Mouse (Mus musculus) megakaryocyte, embryonic 14.5 days (primary cell): ENCODE results near the gene Srsf1.

ENCODE experiments used
- FLI1 ChIP-seq: IDR thresholded peaks from 2 replicates; pipeline ENCODE4 v1.6.1; 2012; ENCODE audit warnings: low read length, inconsistent platforms, mixed read lengths
- GATA1 ChIP-seq: IDR thresholded peaks from 3 replicates; pipeline ENCODE4 v1.6.1; 2012; ENCODE audit warnings: mixed read lengths, low read length, inconsistent platforms, borderline replicate concordance

DNA sequence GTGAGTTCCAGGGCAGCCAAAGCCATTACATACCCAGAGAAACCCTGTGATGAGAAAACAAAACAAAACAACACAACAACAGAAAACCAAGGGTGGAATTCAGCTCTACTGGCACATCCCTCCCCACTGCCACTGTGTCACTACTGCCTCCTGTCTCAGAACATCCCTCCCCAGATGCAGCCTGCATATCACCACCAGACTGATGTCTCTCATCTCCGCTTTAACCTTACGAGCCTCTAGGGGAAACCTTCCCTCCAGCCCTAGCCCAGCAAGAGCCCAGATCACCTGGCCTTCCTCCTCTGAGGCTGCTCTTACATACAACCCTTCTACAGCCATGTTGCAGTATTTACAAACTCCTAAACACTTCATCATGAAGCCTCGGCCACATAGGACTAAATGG, 9.8 kb upstream of the Srsf1 start:
- TF ChIP-seq GATA1: no peak
- no peak for TF ChIP-seq FLI1
